Mouse (Mus musculus): Measurements from ENCODE around the gene Maml3. TPM values are rescaled to one million over a fixed set of nuclear protein-coding genes. Genes with fewer than 3 reads are reported as not detected.
A peak's percentile ranks its signal among the peaks of the same experiment; 100 is the strongest.

Gene Maml3
- total RNA-seq, 2 experiments from 2014 or later: 2.3 to 2.9 TPM

DNA sequence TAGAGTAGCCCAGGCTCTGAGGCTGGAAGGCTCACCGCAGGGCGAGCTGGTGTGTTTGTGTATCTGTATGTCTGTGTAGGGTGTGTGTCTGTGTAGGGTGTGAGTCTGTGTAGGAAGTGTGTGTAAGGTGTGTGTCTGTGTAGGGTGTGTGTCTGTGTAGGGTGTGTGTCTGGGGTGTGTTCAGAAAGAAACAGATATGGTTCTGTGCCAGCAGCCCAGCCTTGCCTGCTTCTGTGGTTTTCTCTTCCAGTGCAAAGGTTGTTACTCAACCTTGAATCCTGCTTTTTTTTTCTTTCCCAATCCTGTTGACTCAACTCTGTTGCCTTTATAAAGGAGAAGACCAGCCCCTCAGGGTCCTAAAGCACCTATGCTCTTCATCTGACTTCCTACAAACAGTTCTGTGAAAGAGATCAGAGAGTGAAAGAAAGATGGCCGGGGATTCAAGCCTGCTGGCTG is 444.0 kb downstream of the Maml3 start:
- no peak for DNase-seq

GRCm38 (mm10) chr3:51660060-51660459 is 444.8 kb downstream of the Maml3 start, which contains the start of gene Mgst2:
Mgst2 (plus strand) TSS chr3:51660360.
- no peak for DNase-seq

- DNase-seq: no peak
Observed at GRCm38 (mm10) chr3:51659415-51659814, 445.5 kb downstream of the Maml3 start.

- DNase-seq: no peak
Observed at GRCm38 (mm10) chr3:51654303-51655055, 450.4 kb downstream of the Maml3 start.

- DNase-seq: peak; percentile 63 to 75
Observed at GRCm38 (mm10) chr3:51652701-51653100, 452.2 kb downstream of the Maml3 start.

GRCm38 (mm10) chr3:51652292-51652691 is 452.6 kb downstream of the Maml3 start:
- DNase-seq: peak; percentile 80 to 90

DNA sequence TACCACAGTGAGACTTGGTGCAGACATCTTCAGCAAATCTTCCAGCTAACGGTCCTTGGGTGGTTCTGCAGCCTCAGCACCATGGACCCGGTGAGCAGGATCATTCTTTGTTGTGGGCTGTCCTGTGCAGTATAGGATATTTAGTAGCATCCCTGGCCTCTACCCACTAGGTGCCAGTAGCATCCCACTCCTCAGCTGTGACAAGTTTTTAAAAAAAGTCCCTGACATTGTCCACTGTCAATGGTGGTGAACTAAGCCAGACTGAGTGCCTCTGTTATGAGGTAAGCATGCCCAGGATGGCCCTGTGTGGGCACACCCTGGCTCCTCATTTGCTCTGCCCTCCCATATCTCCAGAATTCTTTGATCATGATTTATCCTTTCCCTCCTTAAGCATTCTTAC is 453.7 kb downstream of the Maml3 start:
- DNase-seq: no peak

DNA sequence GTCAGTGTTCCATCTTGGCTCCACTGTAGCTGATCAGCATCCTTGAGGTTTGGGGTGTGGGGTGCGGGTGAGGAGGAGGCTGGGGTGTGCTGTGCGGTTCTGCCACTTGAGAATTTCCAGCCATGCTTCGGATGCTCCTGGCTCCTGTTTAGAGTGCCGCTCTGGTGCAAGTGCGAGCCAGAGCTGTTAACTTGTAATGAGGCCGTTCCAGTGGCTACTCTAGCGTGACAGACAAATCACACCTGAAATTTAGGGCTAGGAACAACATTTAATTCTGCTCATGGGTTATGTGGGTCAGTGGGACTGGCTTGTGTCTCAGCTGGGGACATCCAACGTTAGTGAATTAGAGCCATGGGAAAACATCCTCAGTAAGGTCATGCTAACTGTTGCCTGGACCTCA is 454.9 kb downstream of the Maml3 start:
- no peak for DNase-seq

DNA sequence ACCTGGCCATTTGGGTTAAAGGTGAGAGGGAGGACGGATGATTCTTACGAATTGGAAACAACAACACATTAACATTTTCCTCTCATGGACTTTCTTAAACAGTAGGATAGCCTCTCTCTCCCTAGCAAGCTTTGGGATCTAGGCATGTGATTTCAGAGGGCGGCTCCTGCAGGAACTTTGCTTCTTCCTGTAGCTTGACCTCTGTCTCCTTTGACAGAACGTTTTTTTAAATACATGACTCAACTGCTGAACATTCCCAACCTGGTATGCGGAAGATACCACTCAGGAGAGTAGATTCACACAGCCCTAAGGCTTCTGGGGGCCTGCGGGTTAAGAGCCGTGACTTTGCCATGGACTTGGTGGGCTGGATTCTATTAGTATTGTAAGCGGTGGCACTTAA is 455.4 kb downstream of the Maml3 start:
- DNase-seq: peak in 1 of 2 experiments; percentile 49

GRCm38 (mm10) chr3:51648037-51648664 is 456.7 kb downstream of the Maml3 start:
- peak; percentile 80 to 87 for DNase-seq

GRCm38 (mm10) chr3:51647356-51647755 is 457.5 kb downstream of the Maml3 start:
- no peak for DNase-seq

- DNase-seq: no peak
Observed at GRCm38 (mm10) chr3:51646301-51646700, 458.6 kb downstream of the Maml3 start.

DNA sequence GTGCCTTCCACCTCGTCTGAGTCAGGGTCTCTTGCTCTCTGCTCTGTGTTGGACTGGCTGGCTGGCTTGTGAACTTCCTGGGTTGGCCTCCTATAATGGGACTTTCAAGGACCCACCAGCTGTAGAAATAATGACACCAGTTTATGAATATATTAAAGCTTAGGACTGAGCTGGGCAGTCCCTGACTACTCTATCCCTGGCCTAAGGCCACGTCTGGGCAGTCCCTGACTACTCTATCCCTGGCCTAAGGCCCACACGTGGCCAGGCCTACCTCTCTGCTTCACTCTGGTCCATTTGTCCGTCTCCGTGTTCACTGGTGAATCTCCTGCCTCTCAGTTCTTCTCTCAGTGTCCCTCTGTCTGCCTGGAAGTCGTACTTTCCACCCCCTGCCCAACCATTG is 459.4 kb downstream of the Maml3 start:
- no peak for DNase-seq

GRCm38 (mm10) chr3:51638260-51638659 is 466.6 kb downstream of the Maml3 start:
- no peak for DNase-seq

DNA sequence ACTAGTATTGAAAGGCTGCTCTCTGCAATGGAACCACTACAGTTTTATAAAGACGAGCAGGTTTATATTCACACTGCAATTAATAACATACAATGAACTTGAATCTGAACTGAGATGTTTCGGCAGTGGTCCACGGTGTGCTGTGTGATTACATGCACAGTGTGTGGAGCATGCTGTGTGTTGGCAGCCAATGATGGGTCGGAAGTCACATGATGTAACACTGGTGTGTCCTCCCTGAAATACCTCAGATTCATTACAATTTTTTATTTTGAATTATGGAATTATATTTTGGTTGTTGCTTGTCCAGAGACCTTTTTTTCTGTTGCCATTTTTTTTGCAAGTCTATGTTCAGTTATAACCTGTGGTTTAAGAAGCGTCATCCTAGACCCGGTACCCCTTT is 467.6 kb downstream of the Maml3 start:
- no peak for DNase-seq

DNA sequence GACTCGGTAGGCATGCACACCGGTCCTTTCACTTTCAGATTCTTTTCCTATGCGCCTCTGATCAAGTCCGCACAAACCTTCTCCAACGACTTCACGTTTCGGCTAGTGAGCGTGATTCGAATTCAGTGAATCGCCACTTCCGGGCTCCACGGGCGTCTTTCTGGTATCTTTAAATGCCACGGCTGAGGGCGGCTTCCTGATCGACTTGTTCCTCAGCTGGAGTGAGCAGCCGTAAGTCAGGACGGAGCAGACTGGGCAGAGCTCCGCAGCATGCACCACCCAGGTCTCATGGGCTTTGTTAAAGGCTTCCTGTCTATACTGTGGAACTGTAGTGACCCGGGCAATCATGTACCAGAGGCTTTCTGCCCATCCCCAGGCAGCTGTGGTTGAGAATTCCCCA is 468.2 kb downstream of the Maml3 start:
- DNase-seq: peak; percentile 17 to 20

GRCm38 (mm10) chr3:51635960-51636359 is 468.9 kb downstream of the Maml3 start:
- DNase-seq: no peak

Other genes starting within 250 kb of the Maml3 start
- 10 to 100 TPM; 11.1 to 14.0 TPM for gene Foxo1, start 163.3 kb upstream of the Maml3 start, total RNA-seq (2021)